Mouse (Mus musculus): ENCODE measurements around the gene Kctd5.

- TF ChIP-seq CTCF (conservative IDR thresholded peaks at IDR 0.05; ENCODE audit: low read length) (no peak), POU5F1 (IDR thresholded peaks at IDR 0.05; ENCODE audit: borderline replicate concordance, low read length) (no peak)
Measured at GRCm38 (mm10) chr17:24037360-24037759, 35.9 kb downstream of the Kctd5 start.
